Mouse (Mus musculus) C2C12 (cell line): ENCODE results near the gene Med13. TPM values are rescaled to one million over a fixed set of nuclear protein-coding genes. Genes with fewer than 3 reads are reported as not detected.

Experiments
- H3K27me3 ChIP-seq: one replicate; pipeline ENCODE4 v1.6.1; 2011; ENCODE audit not compliant: control insufficient read depth, insufficient read depth, insufficient read length
- H3K36me3 ChIP-seq: one replicate; pipeline ENCODE4 v1.6.1; 2011; ENCODE audit not compliant: control insufficient read depth, insufficient read depth
- H3K4me3 ChIP-seq: one replicate; pipeline ENCODE4 v1.5.1; 2011; ENCODE audit warnings: mild to moderate bottlenecking, control low read depth; ENCODE audit not compliant: poor library complexity, insufficient read depth, severe bottlenecking
- H3K79me2 ChIP-seq: one replicate; pipeline ENCODE4 v1.6.1; 2011; ENCODE audit not compliant: control insufficient read depth, insufficient read depth
- H3K79me3 ChIP-seq: one replicate; pipeline ENCODE4 v1.6.1; 2011; ENCODE audit warnings: low read depth, control low read depth
- H3ac ChIP-seq: one replicate; pipeline ENCODE3; 2011; ENCODE audit warnings: low read depth; ENCODE audit not compliant: control insufficient read depth, insufficient read length
- CEBPB ChIP-seq: IDR thresholded peaks from one replicate; pipeline ENCODE4 v1.6.1; 2011; ENCODE audit warnings: low read depth, mild to moderate bottlenecking, control low read depth, moderate library complexity
- CTCF ChIP-seq: IDR thresholded peaks from one replicate; pipeline ENCODE4 v1.5.1; 2011; ENCODE audit not compliant: control insufficient read depth, insufficient read depth, insufficient read length
- FOSL1 ChIP-seq: IDR thresholded peaks from one replicate; pipeline ENCODE4 v1.8.0; 2011; ENCODE audit warnings: mild to moderate bottlenecking, low read length; ENCODE audit not compliant: poor library complexity, insufficient read depth, severe bottlenecking
- MAX ChIP-seq: IDR thresholded peaks from one replicate; pipeline ENCODE4 v1.6.1; 2011; ENCODE audit warnings: mild to moderate bottlenecking, control low read depth
- MYOD1 ChIP-seq: IDR thresholded peaks from one replicate; pipeline ENCODE4 v1.6.1; 2011; ENCODE audit warnings: low read depth; ENCODE audit not compliant: control insufficient read depth, insufficient read length
- MYOG ChIP-seq: IDR thresholded peaks from one replicate; pipeline ENCODE4 v1.6.1; 2011; ENCODE audit not compliant: control insufficient read depth, insufficient read length; ENCODE audit errors: extremely low read depth
- USF1 ChIP-seq: IDR thresholded peaks from one replicate; pipeline ENCODE4 v1.6.1; 2011; ENCODE audit warnings: low read depth, mild to moderate bottlenecking, control low read depth, moderate library complexity
- polyA plus RNA-seq: library from polyadenylated mRNA; unstranded; fragments of >200 nt; fragmentation: generic; extraction: Trizol; gene quantifications from one replicate; pipeline ENCODE4 v1.2.1, GENCODE M21; 2012; ENCODE audit warnings: missing spikeins

The Med13 gene
- polyA plus RNA-seq, 1 experiment: 5.5 TPM

- Histone ChIP-seq H3K36me3 (no peaks in the 10 kb centered on the region), H3K4me3 (no peak overlapping the region), H3K79me3 (no peaks in the 10 kb centered on the region), H3K79me2 (no peaks in the 10 kb centered on the region), H3K27me3 (no peaks in the 10 kb centered on the region), H3ac (no peak overlapping the region)
- TF ChIP-seq MYOD1 (no peak), CTCF (no peak), MYOG (no peak), CEBPB (no peak), MAX (no peak), FOSL1 (no peak), USF1 (no peak)
Measured at GRCm38 (mm10) chr11:86388821-86389480, 31.5 kb upstream of the Med13 start.

GRCm38 (mm10) chr11:86387121-86387893 lies 29.9 kb upstream of the Med13 start:
- H3K79me3 ChIP-seq: no peaks in the 10 kb centered on the region
- H3ac ChIP-seq: no peak overlapping the region
- H3K79me2 ChIP-seq: no peaks in the 10 kb centered on the region
- TF ChIP-seq MAX: no peak
- TF ChIP-seq MYOG: no peak
- TF ChIP-seq USF1: no peak
- TF ChIP-seq CEBPB: no peak
- no peak for TF ChIP-seq FOSL1
- TF ChIP-seq MYOD1: no peak
- TF ChIP-seq CTCF: no peak
- no peaks in the 10 kb centered on the region for H3K27me3 ChIP-seq
- no peak overlapping the region for H3K4me3 ChIP-seq
- H3K36me3 ChIP-seq: no peaks in the 10 kb centered on the region

DNA sequence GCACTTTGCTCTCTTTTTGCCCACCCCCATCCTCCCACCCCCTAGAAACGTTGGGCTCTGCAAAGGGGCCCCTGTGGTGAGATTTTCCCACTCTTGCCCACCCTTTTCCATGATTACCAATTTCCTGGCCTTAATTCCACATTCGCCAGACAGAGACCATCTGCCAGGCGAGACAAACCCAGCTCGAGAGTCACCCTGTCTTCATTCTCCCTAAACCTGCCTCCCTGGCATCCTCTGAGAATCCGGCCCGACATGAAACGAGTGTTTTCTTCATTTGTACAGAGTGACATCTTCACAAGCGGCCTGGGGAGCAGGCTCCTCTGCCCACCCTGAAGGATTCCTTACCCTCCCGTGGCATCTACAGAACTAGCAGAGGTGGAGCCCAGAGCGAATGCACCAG lies 29.2 kb upstream of the Med13 start:
- Histone ChIP-seq H3K79me3 (no peaks in the 10 kb centered on the region), H3K36me3 (no peaks in the 10 kb centered on the region), H3K4me3 (no peak overlapping the region), H3K27me3 (no peaks in the 10 kb centered on the region), H3K79me2 (no peaks in the 10 kb centered on the region), H3ac (no peak overlapping the region)
- TF ChIP-seq MYOG (no peak), USF1 (no peak), FOSL1 (no peak), MAX (no peak), CTCF (no peak), MYOD1 (no peak), CEBPB (no peak)

- Histone ChIP-seq H3K79me2 (no peaks in the 10 kb centered on the region), H3K27me3 (no peaks in the 10 kb centered on the region), H3K36me3 (no peaks in the 10 kb centered on the region), H3K4me3 (no peak overlapping the region), H3ac (no peak overlapping the region), H3K79me3 (no peaks in the 10 kb centered on the region)
- TF ChIP-seq CEBPB (no peak), FOSL1 (no peak), USF1 (no peak), MAX (no peak)
Measured at GRCm38 (mm10) chr11:86385710-86386282, 28.4 kb upstream of the Med13 start.

DNA sequence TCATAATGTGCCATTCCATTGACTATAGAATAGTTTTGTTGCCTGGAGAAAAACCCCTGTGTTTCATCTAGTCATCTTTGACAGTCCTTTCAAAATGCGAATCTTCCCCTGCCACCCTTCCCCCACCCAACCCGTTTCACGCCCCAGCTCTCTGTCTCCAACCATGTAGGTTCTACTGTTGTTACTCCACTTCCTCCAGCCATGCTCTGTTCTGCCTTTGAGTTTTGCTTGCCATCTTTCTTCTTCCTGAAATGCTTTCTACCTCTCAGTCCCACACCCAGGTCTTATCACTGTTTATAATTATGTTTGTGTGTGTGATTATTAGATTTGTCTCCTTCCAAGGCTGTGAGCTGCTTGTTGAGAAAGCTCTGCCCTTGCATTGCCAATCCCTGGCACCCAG lies 26.7 kb upstream of the Med13 start:
- Histone ChIP-seq H3ac (no peak overlapping the region), H3K79me2 (no peaks in the 10 kb centered on the region), H3K36me3 (no peaks in the 10 kb centered on the region), H3K79me3 (no peaks in the 10 kb centered on the region), H3K27me3 (no peaks in the 10 kb centered on the region), H3K4me3 (no peak overlapping the region)
- TF ChIP-seq USF1 (no peak), CEBPB (no peak), FOSL1 (no peak), CTCF (no peak), MYOD1 (no peak)

DNA sequence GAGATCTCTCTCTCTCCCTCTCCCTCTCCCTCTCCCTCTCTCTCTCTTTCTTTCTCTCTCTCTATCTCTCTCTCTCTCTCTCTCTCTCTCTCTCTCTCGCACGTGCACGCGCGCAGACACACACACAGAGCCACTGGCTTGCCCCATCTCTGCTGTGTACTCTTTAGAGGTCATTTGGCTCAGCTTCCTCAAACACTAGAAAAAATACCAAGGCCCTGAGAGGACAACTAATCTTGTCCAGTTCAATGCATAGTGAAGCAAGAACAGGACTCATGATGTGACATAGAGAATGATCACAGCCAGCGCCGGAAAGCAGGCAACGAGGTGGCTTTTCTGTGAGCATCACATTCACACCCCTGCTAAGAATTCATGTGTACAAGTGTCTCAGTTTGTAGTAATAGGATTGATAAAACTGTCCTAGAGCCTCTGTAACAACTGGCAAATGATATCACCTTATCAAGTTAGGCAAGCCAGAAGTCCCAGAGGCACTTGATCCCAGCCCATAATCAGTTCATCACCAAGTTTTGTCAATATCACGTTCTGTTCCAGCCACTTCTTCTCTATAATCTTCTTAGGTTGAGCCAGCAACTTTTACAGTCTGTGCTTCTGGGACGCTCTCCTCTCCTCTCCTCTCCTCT lies 25.2 kb upstream of the Med13 start:
- TF ChIP-seq MAX (no peak), CTCF (no peak), MYOD1 (no peak), USF1 (no peak), MYOG (no peak), CEBPB (no peak), FOSL1 (no peak)
- Histone ChIP-seq H3K79me3 (no peaks in the 10 kb centered on the region), H3ac (no peak overlapping the region), H3K79me2 (no peaks in the 10 kb centered on the region), H3K27me3 (no peaks in the 10 kb centered on the region), H3K36me3 (no peaks in the 10 kb centered on the region), H3K4me3 (no peak overlapping the region)
